Mouse (Mus musculus) forebrain, postnatal 0 days (tissue): Measurements from ENCODE around the gene Safb. TPM values are rescaled to one million over a fixed set of nuclear protein-coding genes. Genes with fewer than 3 reads are reported as not detected.

Experiments
- ATAC-seq: fragments of 200-750 bp; cut with Nextera tagmentation; 2 replicates; pipeline ENCODE4 v1.8.0; 2017; ENCODE audit warnings: mild to moderate bottlenecking, moderate library complexity
- DNase-seq: peaks from one replicate; pipeline ENCODE4 v3.0.0-alpha.2; 2015
- H3K27ac ChIP-seq: fragments of 300-500 bp; sonication (generic); 2 replicates; pipeline ENCODE4 v1.5.1; 2014; ENCODE audit warnings: low read depth, mild to moderate bottlenecking, antibody characterized with exemption, low read length, moderate library complexity, mixed read lengths
- H3K27me3 ChIP-seq: fragments of 300-500 bp; sonication (generic); 2 replicates; pipeline ENCODE4 v1.6.1; 2014; ENCODE audit warnings: mild to moderate bottlenecking, low read length, mixed read lengths; ENCODE audit not compliant: insufficient read depth
- H3K36me3 ChIP-seq: fragments of 300-500 bp; sonication (generic); 2 replicates; pipeline ENCODE4 v1.6.1; 2014; ENCODE audit warnings: mild to moderate bottlenecking, moderate library complexity; ENCODE audit not compliant: insufficient read depth
- H3K4me1 ChIP-seq: fragments of 300-500 bp; sonication (generic); 2 replicates; pipeline ENCODE4 v1.6.1; 2014; ENCODE audit warnings: antibody characterized with exemption; ENCODE audit not compliant: insufficient read depth
- H3K4me2 ChIP-seq: fragments of 300-500 bp; sonication (generic); 2 replicates; pipeline ENCODE4 v1.6.1; 2014; ENCODE audit warnings: low read depth, mild to moderate bottlenecking, moderate library complexity
- H3K4me3 ChIP-seq: fragments of 300-500 bp; sonication (generic); 2 replicates; pipeline ENCODE4 v1.5.1; 2014; ENCODE audit warnings: low read depth, low read length, mixed read lengths
- H3K9ac ChIP-seq: fragments of 300-500 bp; sonication (generic); 2 replicates; pipeline ENCODE4 v1.6.1; 2014; ENCODE audit warnings: mild to moderate bottlenecking
- H3K9me3 ChIP-seq: fragments of 300-500 bp; sonication (generic); 2 replicates; pipeline ENCODE4 v1.6.1; 2016; ENCODE audit warnings: low read length
- CTCF ChIP-seq: sonication (generic); IDR thresholded peaks from 2 replicates; pipeline ENCODE4 v1.5.1; 2016; ENCODE audit warnings: antibody characterized with exemption, control low read depth, low read depth
- WGBS: fragments of 180-500 bp; shearing (Covaris S2); extraction: QIAGEN DNeasy Blood & Tissue Kit; methylation state at CpG from one replicate; pipeline ENCODE4 v1.1.7; 2014; 5-methylcytosine and 5-hydroxymethylcytosine counted together
- polyA plus RNA-seq: library from polyadenylated mRNA; unstranded; fragments of >200 nt; fragmentation: Nextera tagmentation; extraction: Ambion mirVana; gene quantifications from 2 replicates; pipeline ENCODE4 v1.2.1, GENCODE M21; 2015
- total RNA-seq: library from RNA; depleted of rRNA; stranded (reverse); fragments of >200 nt; gene quantifications from 2 replicates; pipeline ENCODE4 v1.2.3, GENCODE M21; 2014

Safb gene
- total and polyA plus RNA-seq, 2 experiments from 2014 or later, result 71.7 to 82.8 TPM

- Histone ChIP-seq H3K4me2 (no peak overlapping the region), H3K4me3 (no peak overlapping the region), H3K9ac (no peak overlapping the region), H3K27ac (no peak overlapping the region), H3K36me3 (no peaks in the 10 kb centered on the region), H3K27me3 (no peaks in the 10 kb centered on the region), H3K4me1 (peaks cover 5% of the 10 kb centered on the region; the same call in 1 of the 2 replicates), H3K9me3 (no peaks in the 10 kb centered on the region)
- 24% methylated on average over 4 of the region's 4 CpGs for WGBS
- no peak for DNase-seq
- TF ChIP-seq CTCF, result no peak
- ATAC-seq, result no peak
Measured at GRCm38 (mm10) chr17:56548605-56549105, 36.0 kb upstream of the Safb start.

- DNase-seq, result no peak
- H3K4me1 ChIP-seq, result peaks cover 5% of the 10 kb centered on the region; the same call in 1 of the 2 replicates
- no peaks in the 10 kb centered on the region for H3K36me3 ChIP-seq
- no peaks in the 10 kb centered on the region for H3K27me3 ChIP-seq
- no peak overlapping the region for H3K9ac ChIP-seq
- H3K9me3 ChIP-seq, result no peaks in the 10 kb centered on the region
- 66% methylated on average over 12 of the region's 12 CpGs for WGBS
- TF ChIP-seq CTCF, result no peak
- H3K4me3 ChIP-seq, result no peak overlapping the region
- peak overlapping the region; percentile 72 for H3K27ac ChIP-seq
- no peak for ATAC-seq
- no peak overlapping the region for H3K4me2 ChIP-seq
Measured at GRCm38 (mm10) chr17:56550784-56551475, 33.7 kb upstream of the Safb start.

- no peaks in the 10 kb centered on the region for H3K36me3 ChIP-seq
- peak overlapping the region; percentile 72 for H3K27ac ChIP-seq
- DNase-seq (peak; percentile 74), ATAC-seq (peak; percentile 84)
- H3K4me1 ChIP-seq, result peaks cover 5% of the 10 kb centered on the region; the same call in 1 of the 2 replicates
- no peak overlapping the region for H3K9ac ChIP-seq
- no peak overlapping the region for H3K4me2 ChIP-seq
- TF ChIP-seq CTCF, result no peak
- H3K4me3 ChIP-seq, result no peak overlapping the region
- no peaks in the 10 kb centered on the region for H3K27me3 ChIP-seq
- no peaks in the 10 kb centered on the region for H3K9me3 ChIP-seq
- 15% methylated on average over 6 of the region's 6 CpGs for WGBS
Measured at GRCm38 (mm10) chr17:56551841-56552581, 32.6 kb upstream of the Safb start.

- Histone ChIP-seq H3K4me3 (no peak overlapping the region), H3K36me3 (no peaks in the 10 kb centered on the region), H3K27me3 (no peaks in the 10 kb centered on the region), H3K4me2 (no peak overlapping the region), H3K9me3 (no peaks in the 10 kb centered on the region), H3K4me1 (peaks cover 5% of the 10 kb centered on the region; the same call in 1 of the 2 replicates), H3K27ac (peak overlapping the region; percentile 72), H3K9ac (no peak overlapping the region)
- DNase-seq (peak; percentile 89), ATAC-seq (peak; percentile 48)
- 48% methylated on average over 5 of the region's 5 CpGs for WGBS
- TF ChIP-seq CTCF, result peak; percentile 100
Measured at GRCm38 (mm10) chr17:56552781-56553363, 31.8 kb upstream of the Safb start.

GRCm38 (mm10) chr17:56554122-56554551 is 30.5 kb upstream of the Safb start, which contains the start of gene Gm20219:
Gene Gm20219, minus strand, starts transcription at chr17:56554387.
- no peaks in the 10 kb centered on the region for H3K36me3 ChIP-seq
- no peak within 1 kb of the TSS for H3K4me2 ChIP-seq
- no peak for ATAC-seq
- no peak within 1 kb of the TSS for H3K27ac ChIP-seq
- DNase-seq, result no peak
- H3K4me1 ChIP-seq, result peaks cover 5% of the 10 kb centered on the region; the same call in 1 of the 2 replicates
- no peak for TF ChIP-seq CTCF
- H3K4me3 ChIP-seq, result no peak within 1 kb of the TSS
- 90% methylated on average over 20 of the region's 20 CpGs for WGBS
- no peaks in the 10 kb centered on the region for H3K9me3 ChIP-seq
- no peak within 1 kb of the TSS for H3K9ac ChIP-seq
- H3K27me3 ChIP-seq, result no peaks in the 10 kb centered on the region

GRCm38 (mm10) chr17:56558448-56558847 is 26.2 kb upstream of the Safb start:
- H3K27me3 ChIP-seq, result no peaks in the 10 kb centered on the region
- no peaks in the 10 kb centered on the region for H3K9me3 ChIP-seq
- peak; percentile 92 for TF ChIP-seq CTCF
- DNase-seq, result peak; percentile 82
- no peak overlapping the region for H3K4me2 ChIP-seq
- 20% methylated on average over 3 of the region's 3 CpGs for WGBS
- H3K4me1 ChIP-seq, result no peaks in the 10 kb centered on the region
- H3K27ac ChIP-seq, result no peak overlapping the region
- H3K36me3 ChIP-seq, result peaks cover 25% of the 10 kb centered on the region
- no peak overlapping the region for H3K9ac ChIP-seq
- ATAC-seq, result peak; percentile 82
- no peak overlapping the region for H3K4me3 ChIP-seq
